Mouse (Mus musculus) hindbrain, embryonic 11.5 days (tissue): Measurements from ENCODE around the gene 4930579F01Rik. TPM values are rescaled to one million over a fixed set of nuclear protein-coding genes. Genes with fewer than 3 reads are reported as not detected.

Experiments
- ATAC-seq: fragments of 200-750 bp; cut with Nextera tagmentation; 2 replicates; pipeline ENCODE4 v1.8.0; 2017; ENCODE audit warnings: mild to moderate bottlenecking, moderate TSS enrichment, moderate library complexity; ENCODE audit not compliant: low FRiP score
- DNase-seq: peaks from one replicate; pipeline ENCODE4 v3.0.0-alpha.2; 2015; ENCODE audit warnings: low spot score
- H3K27ac ChIP-seq: fragments of 300-500 bp; sonication (generic); 2 replicates; pipeline ENCODE4 v1.5.1; 2014; ENCODE audit warnings: mild to moderate bottlenecking, low read depth, low read length
- H3K27me3 ChIP-seq: fragments of 300-500 bp; sonication (generic); 2 replicates; pipeline ENCODE4 v1.6.1; 2014; ENCODE audit warnings: mild to moderate bottlenecking, low read length, moderate library complexity, mixed read lengths; ENCODE audit not compliant: control insufficient read depth, insufficient read depth
- H3K36me3 ChIP-seq: fragments of 300-500 bp; sonication (generic); 2 replicates; pipeline ENCODE4 v1.6.1; 2014; ENCODE audit warnings: mild to moderate bottlenecking, low read length, moderate library complexity, mixed read lengths; ENCODE audit not compliant: control insufficient read depth, insufficient read depth
- H3K4me1 ChIP-seq: fragments of 300-500 bp; sonication (generic); replicated peaks from 2 replicates; pipeline ENCODE4 v1.6.1; 2014; ENCODE audit warnings: low read length, mixed read lengths; ENCODE audit not compliant: control insufficient read depth, insufficient read depth
- H3K4me2 ChIP-seq: fragments of 300-500 bp; sonication (generic); replicated peaks from 2 replicates; pipeline ENCODE4 v1.6.1; 2014; ENCODE audit warnings: mild to moderate bottlenecking, low read depth, low read length
- H3K4me3 ChIP-seq: fragments of 300-500 bp; sonication (generic); 2 replicates; pipeline ENCODE4 v1.5.1; 2014; ENCODE audit warnings: low read depth, low read length
- H3K9ac ChIP-seq: fragments of 300-500 bp; sonication (generic); 2 replicates; pipeline ENCODE4 v1.6.1; 2014; ENCODE audit warnings: low read depth, low read length
- H3K9me3 ChIP-seq: fragments of 300-500 bp; sonication (generic); 2 replicates; pipeline ENCODE4 v1.6.1; 2016; ENCODE audit warnings: low read length; ENCODE audit not compliant: control insufficient read depth
- WGBS: fragments of 180-500 bp; shearing (Covaris S2); extraction: QIAGEN DNeasy Blood & Tissue Kit; methylation state at CpG from one replicate; pipeline ENCODE4 v1.1.7; 2014; 5-methylcytosine and 5-hydroxymethylcytosine counted together
- polyA plus RNA-seq: library from polyadenylated mRNA; unstranded; fragments of >200 nt; fragmentation: Nextera tagmentation; extraction: Ambion mirVana; gene quantifications from 2 replicates; pipeline ENCODE4 v1.2.1, GENCODE M21; 2014

4930579F01Rik gene
- polyA plus RNA-seq, 1 experiment from 2014 or later: not detected

GRCm38 (mm10) chr3:138133916-138134315 lies 59.7 kb downstream of the 4930579F01Rik start:
- DNase-seq (no peak), ATAC-seq (no peak)
- Histone ChIP-seq H3K27me3 (no peaks in the 10 kb centered on the region), H3K9me3 (no peaks in the 10 kb centered on the region), H3K9ac (no peak overlapping the region), H3K27ac (no peak overlapping the region), H3K4me2 (no peak overlapping the region), H3K36me3 (no peaks in the 10 kb centered on the region), H3K4me3 (no peak overlapping the region), H3K4me1 (no peaks in the 10 kb centered on the region)
- 85% methylated on average over 11 of the region's 11 CpGs for WGBS

- no peak overlapping the region for H3K27ac ChIP-seq
- WGBS: 91% methylated on average over 8 of the region's 8 CpGs
- H3K36me3 ChIP-seq: no peaks in the 10 kb centered on the region
- ATAC-seq (no peak), DNase-seq (no peak)
- H3K4me1 ChIP-seq: no peaks in the 10 kb centered on the region
- H3K27me3 ChIP-seq: no peaks in the 10 kb centered on the region
- no peak overlapping the region for H3K9ac ChIP-seq
- H3K9me3 ChIP-seq: no peaks in the 10 kb centered on the region
- H3K4me3 ChIP-seq: no peak overlapping the region
- no peak overlapping the region for H3K4me2 ChIP-seq
These were observed 60.2 kb downstream of the 4930579F01Rik start for GRCm38 (mm10) chr3:138133463-138133862.

- 61% methylated on average over 9 of the region's 9 CpGs for WGBS
- H3K4me1 ChIP-seq: no peaks in the 10 kb centered on the region
- DNase-seq: no peak
These were observed 62.5 kb downstream of the 4930579F01Rik start for GRCm38 (mm10) chr3:138131168-138131567.

GRCm38 (mm10) chr3:138130692-138131091 lies 62.9 kb downstream of the 4930579F01Rik start:
- no peaks in the 10 kb centered on the region for H3K9me3 ChIP-seq
- no peak overlapping the region for H3K27ac ChIP-seq
- no peak overlapping the region for H3K4me3 ChIP-seq
- peak; percentile 49; the same call in 1 of the 2 replicates for ATAC-seq
- no peaks in the 10 kb centered on the region for H3K27me3 ChIP-seq
- no peaks in the 10 kb centered on the region for H3K4me1 ChIP-seq
- 56% methylated on average over 1 of the region's 1 CpGs for WGBS
- no peak overlapping the region for H3K4me2 ChIP-seq
- no peak overlapping the region for H3K9ac ChIP-seq
- DNase-seq: no peak
- no peaks in the 10 kb centered on the region for H3K36me3 ChIP-seq

More at GRCm38 (mm10) chr3:138131168-138131567, 62.5 kb downstream of the 4930579F01Rik start:
- H3K9ac ChIP-seq: no peak overlapping the region
- H3K9me3 ChIP-seq: no peaks in the 10 kb centered on the region
- no peak overlapping the region for H3K4me3 ChIP-seq
- H3K36me3 ChIP-seq: no peaks in the 10 kb centered on the region
- no peak overlapping the region for H3K4me2 ChIP-seq
- ATAC-seq: no peak
- no peak overlapping the region for H3K27ac ChIP-seq
- no peaks in the 10 kb centered on the region for H3K27me3 ChIP-seq

- Histone ChIP-seq H3K4me1 (no peaks in the 10 kb centered on the region), H3K4me2 (no peak overlapping the region), H3K27ac (no peak overlapping the region), H3K27me3 (no peaks in the 10 kb centered on the region), H3K9me3 (no peaks in the 10 kb centered on the region), H3K36me3 (no peaks in the 10 kb centered on the region), H3K4me3 (no peak overlapping the region), H3K9ac (no peak overlapping the region)
- ATAC-seq (no peak), DNase-seq (no peak)
- WGBS: 92% methylated on average over 6 of the region's 6 CpGs
These were observed 64.5 kb downstream of the 4930579F01Rik start for GRCm38 (mm10) chr3:138129110-138129509.

- Histone ChIP-seq H3K4me2 (no peak overlapping the region), H3K4me3 (no peak overlapping the region), H3K9ac (no peak overlapping the region), H3K9me3 (no peaks in the 10 kb centered on the region), H3K27me3 (no peaks in the 10 kb centered on the region), H3K4me1 (no peaks in the 10 kb centered on the region), H3K36me3 (no peaks in the 10 kb centered on the region), H3K27ac (no peak overlapping the region)
- WGBS: 86% methylated on average over 10 of the region's 10 CpGs
- DNase-seq: no peak
- no peak for ATAC-seq
These were observed 69.8 kb downstream of the 4930579F01Rik start for GRCm38 (mm10) chr3:138123842-138124241.

- H3K27ac ChIP-seq: no peak overlapping the region
- DNase-seq (no peak), ATAC-seq (no peak)
- no peak overlapping the region for H3K4me3 ChIP-seq
- H3K27me3 ChIP-seq: no peaks in the 10 kb centered on the region
- WGBS: 88% methylated on average over 2 of the region's 2 CpGs
- no peaks in the 10 kb centered on the region for H3K9me3 ChIP-seq
- no peak overlapping the region for H3K9ac ChIP-seq
- H3K4me2 ChIP-seq: no peak overlapping the region
- no peaks in the 10 kb centered on the region for H3K36me3 ChIP-seq
- H3K4me1 ChIP-seq: no peaks in the 10 kb centered on the region
These were observed 72.2 kb downstream of the 4930579F01Rik start for GRCm38 (mm10) chr3:138121461-138121860.

GRCm38 (mm10) chr3:138119444-138120105 lies 74.0 kb downstream of the 4930579F01Rik start:
- Histone ChIP-seq H3K4me2 (no peak overlapping the region), H3K27ac (no peak overlapping the region), H3K9me3 (no peaks in the 10 kb centered on the region), H3K36me3 (no peaks in the 10 kb centered on the region), H3K27me3 (no peaks in the 10 kb centered on the region), H3K4me1 (no peaks in the 10 kb centered on the region), H3K9ac (no peak overlapping the region), H3K4me3 (no peak overlapping the region)
- no peak for ATAC-seq
- 92% methylated on average over 16 of the region's 16 CpGs for WGBS
- no peak for DNase-seq

GRCm38 (mm10) chr3:138118831-138119230 lies 74.8 kb downstream of the 4930579F01Rik start:
- WGBS: 78% methylated on average over 14 of the region's 14 CpGs

More at GRCm38 (mm10) chr3:138118831-138119230, 74.8 kb downstream of the 4930579F01Rik start:
- Histone ChIP-seq H3K4me1 (no peaks in the 10 kb centered on the region), H3K4me2 (no peak overlapping the region), H3K9me3 (no peaks in the 10 kb centered on the region), H3K4me3 (no peak overlapping the region), H3K27ac (no peak overlapping the region), H3K9ac (no peak overlapping the region), H3K36me3 (no peaks in the 10 kb centered on the region), H3K27me3 (no peaks in the 10 kb centered on the region)
- DNase-seq: no peak
- no peak for ATAC-seq
